Mouse (Mus musculus) forebrain, embryonic 10.5 days (tissue): ENCODE results near the gene Sh3rf1. TPM values are rescaled to one million over a fixed set of nuclear protein-coding genes. Genes with fewer than 3 reads are reported as not detected.

Experiments used
- DNase-seq: peaks from one replicate; pipeline ENCODE4 v3.0.0-alpha.2; 2017; ENCODE audit warnings: low spot score; ENCODE audit errors: extremely low spot score
- H3K27ac ChIP-seq: fragments of 300-500 bp; sonication (generic); 2 replicates; pipeline ENCODE4 v1.5.1; 2016; ENCODE audit warnings: mild to moderate bottlenecking
- H3K27me3 ChIP-seq: fragments of 300-500 bp; sonication (generic); 2 replicates; pipeline ENCODE4 v1.6.1; 2016; ENCODE audit warnings: mild to moderate bottlenecking; ENCODE audit not compliant: poor library complexity, severe bottlenecking
- H3K36me3 ChIP-seq: fragments of 300-500 bp; sonication (generic); replicated peaks from 2 replicates; pipeline ENCODE4 v1.6.1; 2016; ENCODE audit warnings: mild to moderate bottlenecking, moderate library complexity
- H3K4me1 ChIP-seq: fragments of 300-500 bp; sonication (generic); 2 replicates; pipeline ENCODE4 v1.6.1; 2016
- H3K4me3 ChIP-seq: fragments of 300-500 bp; sonication (generic); 2 replicates; pipeline ENCODE4 v1.5.1; 2016; ENCODE audit warnings: mild to moderate bottlenecking, moderate library complexity
- H3K9me3 ChIP-seq: fragments of 300-500 bp; sonication (generic); 2 replicates; pipeline ENCODE4 v1.6.1; 2016; ENCODE audit warnings: mild to moderate bottlenecking, moderate library complexity
- WGBS: fragments of 180-500 bp; shearing (Covaris S2); methylation state at CpG from one replicate; pipeline ENCODE4 v1.1.7; 2016; 5-methylcytosine and 5-hydroxymethylcytosine counted together
- polyA plus RNA-seq: library from polyadenylated mRNA; unstranded; fragments of >200 nt; fragmentation: Nextera tagmentation; extraction: Ambion mirVana; gene quantifications from 2 replicates; pipeline ENCODE4 v1.2.1, GENCODE M21; 2016

Sh3rf1 gene
- polyA plus RNA-seq, 1 experiment from 2014 or later, result 18.2 TPM

- DNase-seq, result no peak
Observed at GRCm38 (mm10) chr8:61350443-61350842, 126.8 kb downstream of the Sh3rf1 start.

GRCm38 (mm10) chr8:61351638-61352037 lies 128.0 kb downstream of the Sh3rf1 start:
- DNase-seq, result no peak
- Histone ChIP-seq H3K4me3 (no peak overlapping the region), H3K9me3 (no peaks in the 10 kb centered on the region), H3K27ac (0 out of 2 replicates have a peak overlapping the region, but pooled peaks have one; percentile 15), H3K27me3 (no peaks in the 10 kb centered on the region), H3K36me3 (peaks cover 51% of the 10 kb centered on the region), H3K4me1 (peaks cover 35% of the 10 kb centered on the region)
- WGBS, result 93% methylated on average over 5 of the region's 5 CpGs

More at GRCm38 (mm10) chr8:61350443-61350842, 126.8 kb downstream of the Sh3rf1 start:
- Histone ChIP-seq H3K27ac (no peak overlapping the region), H3K36me3 (peaks cover 51% of the 10 kb centered on the region), H3K4me3 (no peak overlapping the region), H3K27me3 (no peaks in the 10 kb centered on the region), H3K9me3 (no peaks in the 10 kb centered on the region; the same call in 1 of the 2 replicates), H3K4me1 (peaks cover 35% of the 10 kb centered on the region)
- 45% methylated on average over 9 of the region's 9 CpGs for WGBS

GRCm38 (mm10) chr8:61355503-61355902 lies 131.8 kb downstream of the Sh3rf1 start:
- H3K4me3 ChIP-seq, result no peak overlapping the region
- H3K27me3 ChIP-seq, result no peaks in the 10 kb centered on the region
- peaks cover 55% of the 10 kb centered on the region for H3K36me3 ChIP-seq
- H3K9me3 ChIP-seq, result no peaks in the 10 kb centered on the region
- no peak overlapping the region for H3K27ac ChIP-seq
- no peak for DNase-seq
- 80% methylated on average over 5 of the region's 5 CpGs for whole genome bisulfite sequencing
- peaks cover 29% of the 10 kb centered on the region for H3K4me1 ChIP-seq

- no peak overlapping the region for H3K4me3 ChIP-seq
- H3K27ac ChIP-seq, result no peak overlapping the region
- DNase-seq, result no peak
- no peaks in the 10 kb centered on the region for H3K9me3 ChIP-seq
- H3K4me1 ChIP-seq, result peaks cover 15% of the 10 kb centered on the region
- H3K27me3 ChIP-seq, result no peaks in the 10 kb centered on the region
- 68% methylated on average over 8 of the region's 8 CpGs for WGBS
- H3K36me3 ChIP-seq, result peaks cover 64% of the 10 kb centered on the region
Observed at GRCm38 (mm10) chr8:61359004-61359403, 135.3 kb downstream of the Sh3rf1 start.

- no peak for DNase-seq
- Histone ChIP-seq H3K27ac (0 out of 2 replicates have a peak overlapping the region, but pooled peaks have one; percentile 41), H3K27me3 (no peaks in the 10 kb centered on the region), H3K4me3 (no peak overlapping the region), H3K36me3 (peaks cover 67% of the 10 kb centered on the region), H3K4me1 (peaks cover 15% of the 10 kb centered on the region), H3K9me3 (no peaks in the 10 kb centered on the region)
- WGBS, result 59% methylated on average over 10 of the region's 10 CpGs
Observed at GRCm38 (mm10) chr8:61359851-61360272, 136.2 kb downstream of the Sh3rf1 start.

GRCm38 (mm10) chr8:61360362-61360761 lies 136.7 kb downstream of the Sh3rf1 start:
- DNase-seq, result no peak
- H3K36me3 ChIP-seq, result peaks cover 70% of the 10 kb centered on the region

GRCm38 (mm10) chr8:61361476-61361875 lies 137.8 kb downstream of the Sh3rf1 start:
- DNase-seq, result no peak
- H3K4me3 ChIP-seq, result no peak overlapping the region
- WGBS, result 93% methylated on average over 11 of the region's 11 CpGs
- H3K4me1 ChIP-seq, result peaks cover 15% of the 10 kb centered on the region
- no peaks in the 10 kb centered on the region for H3K27me3 ChIP-seq
- no peak overlapping the region for H3K27ac ChIP-seq
- H3K36me3 ChIP-seq, result peaks cover 79% of the 10 kb centered on the region
- H3K9me3 ChIP-seq, result no peaks in the 10 kb centered on the region

More at GRCm38 (mm10) chr8:61360362-61360761, 136.7 kb downstream of the Sh3rf1 start:
- H3K4me1 ChIP-seq, result peaks cover 15% of the 10 kb centered on the region
- H3K9me3 ChIP-seq, result no peaks in the 10 kb centered on the region
- WGBS, result 89% methylated on average over 4 of the region's 4 CpGs
- H3K27me3 ChIP-seq, result no peaks in the 10 kb centered on the region
- H3K4me3 ChIP-seq, result no peak overlapping the region
- H3K27ac ChIP-seq, result no peak overlapping the region

GRCm38 (mm10) chr8:61362301-61362913 lies 138.7 kb downstream of the Sh3rf1 start:
- no peak overlapping the region for H3K4me3 ChIP-seq
- H3K9me3 ChIP-seq, result no peaks in the 10 kb centered on the region
- no peaks in the 10 kb centered on the region for H3K27me3 ChIP-seq
- DNase-seq, result no peak
- H3K27ac ChIP-seq, result no peak overlapping the region
- 93% methylated on average over 9 of the region's 9 CpGs for WGBS
- peaks cover 15% of the 10 kb centered on the region for H3K4me1 ChIP-seq
- peaks cover 75% of the 10 kb centered on the region for H3K36me3 ChIP-seq

- Histone ChIP-seq H3K36me3 (peaks cover 56% of the 10 kb centered on the region), H3K4me1 (peaks cover 21% of the 10 kb centered on the region), H3K9me3 (no peaks in the 10 kb centered on the region), H3K27ac (no peak overlapping the region), H3K4me3 (no peak overlapping the region), H3K27me3 (no peaks in the 10 kb centered on the region)
- no peak for DNase-seq
- 95% methylated on average over 9 of the region's 9 CpGs for WGBS
Observed at GRCm38 (mm10) chr8:61373303-61373702, 149.6 kb downstream of the Sh3rf1 start.

- WGBS, result 86% methylated on average over 16 of the region's 16 CpGs
- peaks cover 65% of the 10 kb centered on the region for H3K36me3 ChIP-seq
- H3K27me3 ChIP-seq, result no peaks in the 10 kb centered on the region
- H3K4me1 ChIP-seq, result peaks cover 30% of the 10 kb centered on the region
- peak overlapping the region; percentile 31; the same call in 1 of the 2 replicates for H3K27ac ChIP-seq
- no peak for DNase-seq
- H3K4me3 ChIP-seq, result no peak overlapping the region
- no peaks in the 10 kb centered on the region for H3K9me3 ChIP-seq
Observed at GRCm38 (mm10) chr8:61374059-61374755, 150.5 kb downstream of the Sh3rf1 start.

- Histone ChIP-seq H3K27ac (no peak overlapping the region), H3K4me3 (no peak overlapping the region), H3K4me1 (peaks cover 32% of the 10 kb centered on the region), H3K36me3 (peaks cover 75% of the 10 kb centered on the region), H3K9me3 (no peaks in the 10 kb centered on the region), H3K27me3 (no peaks in the 10 kb centered on the region)
- 94% methylated on average over 7 of the region's 7 CpGs for WGBS
- DNase-seq, result no peak
Observed at GRCm38 (mm10) chr8:61375205-61375604, 151.5 kb downstream of the Sh3rf1 start.

GRCm38 (mm10) chr8:61378847-61379698 lies 155.4 kb downstream of the Sh3rf1 start:
- H3K36me3 ChIP-seq, result peaks cover 81% of the 10 kb centered on the region

More at GRCm38 (mm10) chr8:61378847-61379698, 155.4 kb downstream of the Sh3rf1 start:
- peak overlapping the region; percentile 72 for H3K27ac ChIP-seq
- no peak overlapping the region for H3K4me3 ChIP-seq
- H3K27me3 ChIP-seq, result no peaks in the 10 kb centered on the region
- peaks cover 34% of the 10 kb centered on the region for H3K4me1 ChIP-seq
- 86% methylated on average over 11 of the region's 11 CpGs for WGBS
- H3K9me3 ChIP-seq, result peaks cover 4% of the 10 kb centered on the region
- DNase-seq, result no peak
